Mouse (Mus musculus): ENCODE data around the gene Rpp38. TPM values are rescaled to one million over a fixed set of nuclear protein-coding genes. Genes with fewer than 3 reads are reported as not detected.
A peak's percentile ranks its signal among the peaks of the same experiment; 100 is the strongest.

The Rpp38 gene
- polyA plus RNA-seq, 1 experiment from 2014 or later = 10.4 TPM

DNA sequence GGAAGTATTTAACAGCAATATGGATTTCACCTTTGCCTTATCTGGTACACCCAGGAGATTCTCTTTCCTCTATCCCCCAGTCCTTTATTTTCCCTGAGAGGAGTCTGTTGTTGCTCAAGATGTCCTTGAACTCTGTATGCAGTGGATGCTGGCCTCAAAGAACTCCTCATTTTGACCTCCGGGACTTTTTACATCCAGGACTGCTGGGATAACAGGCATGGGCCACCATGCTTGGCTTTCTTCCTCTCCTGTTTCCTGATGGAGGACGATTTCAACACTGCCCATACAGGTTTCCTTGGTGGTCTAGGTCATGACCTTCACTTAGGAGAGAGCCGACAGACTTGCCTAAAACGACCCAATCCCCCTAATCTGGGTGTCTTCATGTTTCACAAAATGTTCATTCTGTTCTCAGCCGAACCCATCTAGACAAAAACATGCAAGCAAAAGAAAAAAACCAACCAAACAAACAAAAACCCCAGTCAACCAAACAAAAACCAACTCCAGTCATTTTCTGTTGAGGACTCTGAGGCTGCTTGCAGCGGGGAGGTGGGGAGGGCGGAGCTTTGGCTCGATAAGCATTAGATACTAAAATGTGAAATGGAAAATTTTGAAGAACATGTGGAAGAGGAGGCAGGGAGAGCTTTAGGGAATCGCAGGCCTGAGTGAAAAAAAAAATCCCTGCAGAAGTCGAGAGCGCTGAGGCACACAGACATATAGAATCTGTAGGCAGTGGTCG, 49.4 kb downstream of the Rpp38 start:
- Histone ChIP-seq H3K4me1 (ENCODE audit: control insufficient read depth, insufficient read depth, low read depth, low read length) (peaks cover 9% of the 10 kb centered on the region), H3K27me3 (replicated peaks; ENCODE audit: control insufficient read depth, insufficient read depth, low read length) (no peaks in the 10 kb centered on the region), H3K4me2 (ENCODE audit: low read length) (peak overlapping the region; percentile 72), H3K4me3 (ENCODE audit: low read length) (peak overlapping the region; percentile 65), H3K9me3 (ENCODE audit: control insufficient read depth, low read length) (no peaks in the 10 kb centered on the region), H3K36me3 (ENCODE audit: control insufficient read depth, insufficient read depth, low read length) (no peaks in the 10 kb centered on the region), H3K9ac (ENCODE audit: low read depth, low read length) (peak overlapping the region; percentile 77), H3K27ac (ENCODE audit: low read depth, low read length) (peak overlapping the region; percentile 95)
- no peak; the same call in 1 of the 2 replicates for ATAC-seq
- 11% methylated on average over 12 of the region's 12 CpGs for WGBS

DNA sequence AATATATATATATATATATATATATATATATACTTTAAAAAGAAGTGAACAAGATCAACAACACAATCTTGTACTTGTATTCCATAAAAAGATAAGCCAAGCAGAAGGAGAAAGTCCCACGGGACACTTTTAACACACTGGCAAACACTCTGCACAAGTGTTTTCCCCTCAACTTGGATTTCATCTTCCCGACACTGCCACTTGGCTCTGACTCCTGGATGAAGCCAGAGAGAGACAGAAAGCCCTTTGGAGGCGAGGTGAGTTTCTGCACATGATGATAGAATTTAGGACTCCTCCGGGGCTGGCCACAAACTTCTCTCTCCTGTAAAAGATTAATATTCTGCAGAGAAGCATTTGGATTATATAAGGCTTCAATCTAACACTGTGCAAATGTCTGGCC, 51.1 kb downstream of the Rpp38 start:
- Histone ChIP-seq H3K36me3 (ENCODE audit: control insufficient read depth, insufficient read depth, low read length) (no peaks in the 10 kb centered on the region), H3K9me3 (ENCODE audit: control insufficient read depth, low read length) (no peaks in the 10 kb centered on the region), H3K9ac (ENCODE audit: low read depth, low read length) (no peak overlapping the region), H3K4me2 (ENCODE audit: low read length) (no peak overlapping the region), H3K27me3 (replicated peaks; ENCODE audit: control insufficient read depth, insufficient read depth, low read length) (no peaks in the 10 kb centered on the region), H3K4me1 (ENCODE audit: control insufficient read depth, insufficient read depth, low read depth, low read length) (peaks cover 9% of the 10 kb centered on the region), H3K27ac (ENCODE audit: low read depth, low read length) (no peak overlapping the region), H3K4me3 (ENCODE audit: low read length) (no peak overlapping the region)
- 89% methylated on average over 4 of the region's 4 CpGs for WGBS
- ATAC-seq = no peak

Other genes with a start within 250 kb of the Rpp38 start
- 37.4 and 51.0 TPM in 2 replicates for gene Fam171a1, start 218.4 kb downstream of the Rpp38 start, polyA plus RNA-seq (2015; fragmentation: Nextera tagmentation; extraction: Ambion mirVana)
- gene Nmt2, start 48.4 kb downstream of the Rpp38 start, polyA plus RNA-seq (2015; fragmentation: Nextera tagmentation; extraction: Ambion mirVana) = 108 and 112 TPM in 2 replicates
- gene Acbd7, start 3.5 kb upstream of the Rpp38 start, polyA plus RNA-seq (2015; fragmentation: Nextera tagmentation; extraction: Ambion mirVana) = 3.4 and 4.6 TPM in 2 replicates
- 0.10 TPM in 2 replicates for gene Olah, start 64.6 kb upstream of the Rpp38 start, polyA plus RNA-seq (2015; fragmentation: Nextera tagmentation; extraction: Ambion mirVana)
- 6.1 and 6.7 TPM in 2 replicates for gene Meig1, start 90.0 kb upstream of the Rpp38 start, polyA plus RNA-seq (2015; fragmentation: Nextera tagmentation; extraction: Ambion mirVana)
- 6.7 and 6.9 TPM in 2 replicates for gene Dclre1c, start 91.5 kb upstream of the Rpp38 start, polyA plus RNA-seq (2015; fragmentation: Nextera tagmentation; extraction: Ambion mirVana)
- gene Suv39h2, start 142.4 kb upstream of the Rpp38 start, polyA plus RNA-seq (2015; fragmentation: Nextera tagmentation; extraction: Ambion mirVana) = 7.0 and 8.5 TPM in 2 replicates
- gene Gm45902, start 180.1 kb upstream of the Rpp38 start, polyA plus RNA-seq (2015; fragmentation: Nextera tagmentation; extraction: Ambion mirVana) = 5.8 and 8.2 TPM in 2 replicates
- gene Hspa14, start 180.2 kb upstream of the Rpp38 start, polyA plus RNA-seq (2015; fragmentation: Nextera tagmentation; extraction: Ambion mirVana) = 64.7 and 66.7 TPM in 2 replicates
- 0.12 and 0.41 TPM in 2 replicates for gene Cdnf, start 180.4 kb upstream of the Rpp38 start, polyA plus RNA-seq (2015; fragmentation: Nextera tagmentation; extraction: Ambion mirVana)
- gene Fam107b, start 237.8 kb upstream of the Rpp38 start, polyA plus RNA-seq (2015; fragmentation: Nextera tagmentation; extraction: Ambion mirVana) = 27.0 and 34.0 TPM in 2 replicates

All from hindbrain, embryonic 16.5 days (tissue).